Mouse (Mus musculus): ENCODE measurements around the gene Adamts7. TPM values are rescaled to one million over a fixed set of nuclear protein-coding genes. Genes with fewer than 3 reads are reported as not detected.
A peak's percentile ranks its signal among the peaks of the same experiment; 100 is the strongest.

Adamts7 gene
- 7.0 and 8.8 TPM in 2 replicates for polyA plus RNA-seq (2015; fragmentation: Nextera tagmentation; extraction: Ambion mirVana)

- Histone ChIP-seq H3K9me3 (replicated peaks; ENCODE audit: control insufficient read depth, low read length, poor library complexity, severe bottlenecking) (peaks cover 6% of the 10 kb centered on the region), H3K4me3 (ENCODE audit: low read depth, low read length) (peak within 1 kb of the TSS; percentile 65), H3K27me3 (ENCODE audit: control insufficient read depth, insufficient read depth, low read depth, low read length) (no peaks in the 10 kb centered on the region), H3K9ac (ENCODE audit: low read depth, low read length) (peak within 1 kb of the TSS; percentile 81), H3K4me2 (ENCODE audit: low read length) (peak within 1 kb of the TSS; percentile 87), H3K27ac (ENCODE audit: low read length) (peak within 1 kb of the TSS; percentile 50), H3K36me3 (ENCODE audit: control insufficient read depth, insufficient read depth, low read length) (no peaks in the 10 kb centered on the region), H3K4me1 (ENCODE audit: control insufficient read depth, insufficient read depth, low read length) (peaks cover 16% of the 10 kb centered on the region; the same call in 1 of the 2 replicates)
- WGBS, result under 1% methylated on average over 58 of the region's 60 CpGs
- ATAC-seq, result peak; percentile 78
Observed at GRCm38 (mm10) chr9:90162926-90163748, at the start of gene Adamts7. Adamts7 (plus strand) TSS chr9:90163069.

GRCm38 (mm10) chr9:90113151-90113550 is 49.7 kb upstream of the Adamts7 start:
- WGBS, result 1% methylated on average over 13 of the region's 13 CpGs
- H3K27ac ChIP-seq (ENCODE audit: low read length), result peak overlapping the region; percentile 100
- H3K4me1 ChIP-seq (ENCODE audit: control insufficient read depth, insufficient read depth, low read length), result peaks cover 30% of the 10 kb centered on the region
- no peaks in the 10 kb centered on the region for H3K27me3 ChIP-seq (ENCODE audit: control insufficient read depth, insufficient read depth, low read depth, low read length)
- ATAC-seq, result no peak
- no peaks in the 10 kb centered on the region for H3K9me3 ChIP-seq (replicated peaks; ENCODE audit: control insufficient read depth, low read length, poor library complexity, severe bottlenecking)
- peak overlapping the region; percentile 91 for H3K4me2 ChIP-seq (ENCODE audit: low read length)
- H3K36me3 ChIP-seq (ENCODE audit: control insufficient read depth, insufficient read depth, low read length), result no peaks in the 10 kb centered on the region
- peak overlapping the region; percentile 94 for H3K9ac ChIP-seq (ENCODE audit: low read depth, low read length)
- H3K4me3 ChIP-seq (ENCODE audit: low read depth, low read length), result peak overlapping the region; percentile 91

- Histone ChIP-seq H3K27me3 (ENCODE audit: control insufficient read depth, insufficient read depth, low read depth, low read length) (no peaks in the 10 kb centered on the region), H3K27ac (ENCODE audit: low read length) (peak overlapping the region; percentile 100), H3K36me3 (ENCODE audit: control insufficient read depth, insufficient read depth, low read length) (no peaks in the 10 kb centered on the region), H3K9me3 (replicated peaks; ENCODE audit: control insufficient read depth, low read length, poor library complexity, severe bottlenecking) (no peaks in the 10 kb centered on the region), H3K9ac (ENCODE audit: low read depth, low read length) (peak overlapping the region; percentile 94), H3K4me3 (ENCODE audit: low read depth, low read length) (peak overlapping the region; percentile 91), H3K4me1 (ENCODE audit: control insufficient read depth, insufficient read depth, low read length) (peaks cover 30% of the 10 kb centered on the region), H3K4me2 (ENCODE audit: low read length) (peak overlapping the region; percentile 91)
- WGBS, result under 1% methylated on average over 82 of the region's 82 CpGs
- ATAC-seq, result peak; percentile 74
Observed at GRCm38 (mm10) chr9:90113651-90114566, 49.0 kb upstream of the Adamts7 start.

GRCm38 (mm10) chr9:90114567-90115307 is 48.1 kb upstream of the Adamts7 start, which contains the start of gene Morf4l1:
Morf4l1 (minus strand) TSS chr9:90114774.
- peak; percentile 99 for ATAC-seq
- Histone ChIP-seq H3K9ac (ENCODE audit: low read depth, low read length) (peak within 1 kb of the TSS; percentile 94), H3K27ac (ENCODE audit: low read length) (peak within 1 kb of the TSS; percentile 100), H3K27me3 (ENCODE audit: control insufficient read depth, insufficient read depth, low read depth, low read length) (no peaks in the 10 kb centered on the region), H3K4me3 (ENCODE audit: low read depth, low read length) (peak within 1 kb of the TSS; percentile 91), H3K4me1 (ENCODE audit: control insufficient read depth, insufficient read depth, low read length) (peaks cover 24% of the 10 kb centered on the region), H3K36me3 (ENCODE audit: control insufficient read depth, insufficient read depth, low read length) (no peaks in the 10 kb centered on the region), H3K9me3 (replicated peaks; ENCODE audit: control insufficient read depth, low read length, poor library complexity, severe bottlenecking) (no peaks in the 10 kb centered on the region), H3K4me2 (ENCODE audit: low read length) (peak within 1 kb of the TSS; percentile 91)
- 2% methylated on average over 39 of the region's 40 CpGs for WGBS

- Histone ChIP-seq H3K4me2 (ENCODE audit: low read length) (peak overlapping the region; percentile 84), H3K4me3 (ENCODE audit: low read depth, low read length) (peak overlapping the region; percentile 91), H3K36me3 (ENCODE audit: control insufficient read depth, insufficient read depth, low read length) (no peaks in the 10 kb centered on the region), H3K9me3 (replicated peaks; ENCODE audit: control insufficient read depth, low read length, poor library complexity, severe bottlenecking) (no peaks in the 10 kb centered on the region), H3K9ac (ENCODE audit: low read depth, low read length) (peak overlapping the region; percentile 83), H3K4me1 (ENCODE audit: control insufficient read depth, insufficient read depth, low read length) (peaks cover 20% of the 10 kb centered on the region), H3K27me3 (ENCODE audit: control insufficient read depth, insufficient read depth, low read depth, low read length) (no peaks in the 10 kb centered on the region), H3K27ac (ENCODE audit: low read length) (peak overlapping the region; percentile 87)
- ATAC-seq, result no peak
Observed at GRCm38 (mm10) chr9:90115308-90115700, 47.6 kb upstream of the Adamts7 start.

GRCm38 (mm10) chr9:90117234-90117633 is 45.6 kb upstream of the Adamts7 start:
- Histone ChIP-seq H3K4me3 (ENCODE audit: low read depth, low read length) (no peak overlapping the region), H3K9me3 (replicated peaks; ENCODE audit: control insufficient read depth, low read length, poor library complexity, severe bottlenecking) (no peaks in the 10 kb centered on the region), H3K4me2 (ENCODE audit: low read length) (no peak overlapping the region), H3K27me3 (ENCODE audit: control insufficient read depth, insufficient read depth, low read depth, low read length) (no peaks in the 10 kb centered on the region), H3K4me1 (ENCODE audit: control insufficient read depth, insufficient read depth, low read length) (peaks cover 14% of the 10 kb centered on the region), H3K36me3 (ENCODE audit: control insufficient read depth, insufficient read depth, low read length) (no peaks in the 10 kb centered on the region), H3K9ac (ENCODE audit: low read depth, low read length) (no peak overlapping the region), H3K27ac (ENCODE audit: low read length) (no peak overlapping the region)
- ATAC-seq, result no peak

GRCm38 (mm10) chr9:90122246-90122740 is 40.6 kb upstream of the Adamts7 start:
- H3K27me3 ChIP-seq (ENCODE audit: control insufficient read depth, insufficient read depth, low read depth, low read length), result no peaks in the 10 kb centered on the region
- H3K36me3 ChIP-seq (ENCODE audit: control insufficient read depth, insufficient read depth, low read length), result no peaks in the 10 kb centered on the region
- no peak overlapping the region for H3K4me2 ChIP-seq (ENCODE audit: low read length)
- H3K27ac ChIP-seq (ENCODE audit: low read length), result no peak overlapping the region
- no peak overlapping the region for H3K9ac ChIP-seq (ENCODE audit: low read depth, low read length)
- H3K9me3 ChIP-seq (replicated peaks; ENCODE audit: control insufficient read depth, low read length, poor library complexity, severe bottlenecking), result no peaks in the 10 kb centered on the region
- H3K4me3 ChIP-seq (ENCODE audit: low read depth, low read length), result no peak overlapping the region
- ATAC-seq, result no peak
- WGBS, result 80% methylated on average over 4 of the region's 4 CpGs
- H3K4me1 ChIP-seq (ENCODE audit: control insufficient read depth, insufficient read depth, low read length), result no peaks in the 10 kb centered on the region

- no peak overlapping the region for H3K27ac ChIP-seq (ENCODE audit: low read length)
- no peaks in the 10 kb centered on the region for H3K36me3 ChIP-seq (ENCODE audit: control insufficient read depth, insufficient read depth, low read length)
- H3K4me3 ChIP-seq (ENCODE audit: low read depth, low read length), result no peak overlapping the region
- WGBS, result 42% methylated on average over 11 of the region's 11 CpGs
- H3K4me2 ChIP-seq (ENCODE audit: low read length), result no peak overlapping the region
- no peaks in the 10 kb centered on the region for H3K9me3 ChIP-seq (replicated peaks; ENCODE audit: control insufficient read depth, low read length, poor library complexity, severe bottlenecking)
- 0 out of 2 replicates have a peak overlapping the region, but pooled peaks have one; percentile 1 for H3K9ac ChIP-seq (ENCODE audit: low read depth, low read length)
- no peaks in the 10 kb centered on the region for H3K4me1 ChIP-seq (ENCODE audit: control insufficient read depth, insufficient read depth, low read length)
- ATAC-seq, result peak; percentile 36; the same call in 1 of the 2 replicates
- no peaks in the 10 kb centered on the region for H3K27me3 ChIP-seq (ENCODE audit: control insufficient read depth, insufficient read depth, low read depth, low read length)
Observed at GRCm38 (mm10) chr9:90124156-90124872, 38.6 kb upstream of the Adamts7 start.
